Mouse (Mus musculus) naive thymus-derived CD4-positive, alpha-beta T cell, adult 2 months (primary cell): ENCODE results near the gene Fry.

Source experiments
- DNase-seq: peaks from one replicate; pipeline ENCODE4 v3.0.0-alpha.2; 2011; ENCODE audit warnings: low read depth

Gene Fry

DNA sequence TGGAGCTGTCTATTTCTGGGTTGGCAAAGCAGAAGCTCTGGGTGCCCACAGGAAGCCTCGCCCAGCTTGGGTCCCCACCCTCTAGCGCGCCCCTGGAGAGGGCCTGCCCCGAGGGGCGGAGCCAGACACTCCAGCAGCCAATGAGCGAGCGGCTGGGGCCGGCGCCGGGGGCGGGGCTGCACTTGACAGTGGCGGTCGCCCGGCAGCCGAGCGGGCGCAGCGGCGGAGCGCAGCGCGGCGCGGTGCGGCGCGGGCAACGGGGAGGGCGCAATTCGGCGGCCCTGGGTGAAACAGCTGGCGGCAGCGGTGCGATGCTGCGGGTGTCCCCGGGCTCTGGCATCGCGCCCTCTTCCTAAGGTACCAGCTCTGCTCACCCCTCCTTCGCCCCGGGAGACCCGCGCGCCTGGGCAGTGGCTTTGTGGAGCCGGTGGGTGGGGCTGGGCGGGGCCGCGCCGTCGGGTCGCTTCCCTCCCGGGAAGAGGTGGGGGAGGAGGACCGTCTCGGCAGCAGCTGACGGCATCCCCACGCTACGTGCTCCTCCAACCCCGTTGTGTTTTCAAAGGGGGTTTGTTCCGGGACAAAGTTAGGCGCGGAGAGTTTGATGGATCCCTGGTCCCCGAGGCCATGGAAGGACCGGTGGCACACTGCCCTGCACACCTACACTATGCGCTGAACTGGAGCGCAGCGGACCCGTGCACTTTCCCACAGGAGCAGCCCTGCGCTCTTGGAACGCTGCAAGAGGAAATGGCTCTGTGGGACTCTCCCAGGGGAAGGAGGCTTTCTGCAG lies at the start of gene Fry:
Gene Fry (plus strand): TSS at position 191 of the 787 bp plus-strand sequence.
- peak; percentile 97 for DNase-seq

- no peak for DNase-seq
Measured at GRCm38 (mm10) chr5:150070086-150070485, 48.4 kb upstream of the Fry start.

DNA sequence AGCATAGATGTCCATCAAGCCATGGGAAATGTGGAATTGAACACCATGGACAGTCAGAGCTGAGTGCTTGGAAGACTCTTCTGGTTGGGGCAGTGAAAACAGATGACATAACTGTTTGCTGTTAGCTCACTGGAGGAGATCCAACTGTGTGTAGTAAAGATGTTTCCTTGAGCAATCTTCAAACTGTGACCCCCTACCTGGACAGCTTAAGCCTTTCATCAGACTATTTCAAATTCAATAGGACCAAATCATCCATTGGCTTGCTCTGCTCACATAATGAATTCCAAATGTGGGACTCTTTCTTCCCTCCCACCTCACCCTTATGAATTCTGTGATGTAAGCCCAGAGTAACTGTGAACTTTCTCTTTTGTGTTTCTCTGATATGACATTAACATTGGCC lies 46.7 kb upstream of the Fry start:
- no peak for DNase-seq

GRCm38 (mm10) chr5:150079866-150080797 lies 38.3 kb upstream of the Fry start:
- no peak for DNase-seq

GRCm38 (mm10) chr5:150082696-150083095 lies 35.7 kb upstream of the Fry start:
- DNase-seq: no peak

- no peak for DNase-seq
Measured at GRCm38 (mm10) chr5:150083190-150083589, 35.3 kb upstream of the Fry start.

GRCm38 (mm10) chr5:150097620-150098019 lies 20.8 kb upstream of the Fry start:
- peak; percentile 72 for DNase-seq

- DNase-seq: no peak
Measured at GRCm38 (mm10) chr5:150098754-150099153, 19.7 kb upstream of the Fry start.

DNA sequence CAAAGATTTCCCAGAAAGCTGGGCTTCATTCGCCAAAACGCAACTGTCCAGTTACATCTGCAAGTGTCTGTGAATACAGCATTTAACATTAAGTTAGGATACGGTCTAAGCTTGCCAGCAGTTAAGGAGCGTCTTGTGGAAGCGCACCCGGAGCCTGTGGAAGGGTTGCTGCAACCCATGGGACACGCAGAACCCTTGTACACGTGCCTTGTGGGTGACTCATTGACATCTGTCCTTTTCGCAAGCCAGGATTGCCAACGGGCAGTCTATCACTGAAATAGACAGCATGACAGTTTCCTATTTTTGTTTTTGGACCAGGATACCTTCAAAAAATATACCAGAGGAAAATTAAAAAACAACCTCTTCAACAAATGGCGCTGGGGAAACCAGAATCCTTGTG lies 16.7 kb upstream of the Fry start:
- no peak for DNase-seq

DNA sequence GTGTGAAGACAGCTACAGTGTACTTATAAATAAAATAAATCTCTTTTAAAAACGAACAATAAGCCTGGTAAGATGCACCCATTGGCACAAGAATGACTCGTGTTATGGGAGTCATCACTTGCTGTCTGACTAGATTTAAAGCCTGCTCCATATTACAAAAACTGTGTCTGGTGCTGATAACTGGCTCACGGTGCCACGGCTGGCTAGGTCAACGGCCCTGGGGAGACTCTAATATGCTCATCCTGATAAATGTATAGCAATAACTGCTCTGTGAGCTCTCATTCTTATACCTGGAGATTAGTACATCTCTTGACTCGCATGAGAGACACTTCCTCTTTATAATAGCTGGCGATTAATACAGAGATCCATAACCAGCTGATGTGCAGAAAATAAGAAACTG lies 12.1 kb upstream of the Fry start:
- no peak for DNase-seq

DNA sequence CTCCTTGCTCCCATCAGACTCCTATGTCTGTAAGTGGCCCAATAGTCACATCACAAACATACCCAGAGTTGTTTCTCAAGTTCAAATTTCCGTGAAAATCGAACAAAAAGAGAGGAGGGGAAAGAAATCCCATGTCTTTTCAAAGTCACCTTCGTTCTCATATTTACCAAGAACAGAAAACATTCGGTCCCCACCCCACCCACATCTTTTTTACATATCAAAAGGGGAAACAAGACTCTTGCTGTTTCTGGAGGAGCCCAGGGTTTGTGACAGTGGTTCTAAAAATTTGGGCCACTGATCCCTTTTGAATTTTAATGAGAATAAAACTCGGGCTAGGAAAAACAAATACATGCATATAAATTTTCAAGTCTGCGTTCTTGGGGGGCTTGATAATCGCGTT lies 7.2 kb upstream of the Fry start:
- DNase-seq: no peak

GRCm38 (mm10) chr5:150114007-150114406 lies 4.4 kb upstream of the Fry start:
- peak; percentile 57 for DNase-seq

DNA sequence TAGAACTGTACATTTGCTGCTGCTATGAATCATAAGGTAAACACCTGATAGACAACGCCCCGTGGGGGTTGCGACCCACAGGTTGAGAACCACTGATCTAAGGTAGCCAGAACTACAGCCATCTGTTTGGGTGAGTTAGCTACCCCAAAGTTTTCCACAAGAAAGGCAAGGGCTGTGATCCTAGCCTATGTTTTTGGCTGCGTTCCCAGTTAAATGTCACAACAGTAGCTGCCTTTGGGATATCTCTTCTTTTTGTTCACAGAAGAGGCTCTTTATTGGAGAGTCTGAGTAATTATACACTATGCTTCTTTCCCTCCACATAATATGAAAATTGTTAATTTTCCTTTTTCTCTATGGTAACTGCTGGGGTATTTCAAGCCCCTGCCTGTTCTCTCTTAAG lies 3.7 kb upstream of the Fry start:
- no peak for DNase-seq

DNA sequence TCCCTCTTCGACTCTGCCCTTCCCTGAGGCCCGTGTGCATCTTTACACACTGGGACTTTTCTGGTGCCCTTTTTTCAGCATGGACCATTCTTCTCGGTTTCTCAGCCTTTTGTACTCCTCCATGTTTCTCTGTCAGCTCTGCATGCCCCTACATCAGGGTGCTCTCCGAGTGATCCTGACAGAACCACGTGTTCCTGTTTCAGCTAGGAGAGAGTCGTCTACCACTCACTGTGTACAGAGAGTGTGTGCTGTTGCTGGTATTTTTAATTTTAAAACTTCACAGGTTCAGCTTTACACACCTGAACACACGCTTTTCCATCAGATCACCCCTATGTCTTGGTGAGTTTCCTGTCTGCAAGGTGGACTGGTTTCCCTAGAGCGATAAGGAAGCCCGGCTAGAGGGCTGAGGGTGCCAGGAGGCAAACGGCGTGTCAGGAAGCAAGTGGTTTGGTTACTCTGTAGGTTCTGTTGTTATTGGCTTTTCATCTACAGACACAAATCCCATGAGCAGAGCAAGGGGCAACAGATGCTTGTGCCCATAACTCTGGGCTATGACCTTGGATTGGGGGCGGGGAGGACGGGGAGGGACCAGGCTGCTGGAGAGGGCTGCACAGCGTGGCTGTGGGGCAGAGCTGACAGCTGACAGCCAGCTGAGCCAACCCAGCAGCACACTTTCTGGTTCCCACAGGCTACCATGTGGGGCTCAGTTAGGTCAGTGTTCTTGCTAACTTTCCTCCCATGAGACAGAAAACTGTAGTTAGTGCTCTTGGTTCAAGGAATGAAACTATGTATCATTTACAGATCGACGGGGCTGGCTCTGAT lies 3.0 kb upstream of the Fry start:
- DNase-seq: peak; percentile 39

GRCm38 (mm10) chr5:150116216-150116905 lies 2.1 kb upstream of the Fry start:
- peak; percentile 10 for DNase-seq

GRCm38 (mm10) chr5:150116906-150117216 lies 1.6 kb upstream of the Fry start:
- peak; percentile 70 for DNase-seq

DNA sequence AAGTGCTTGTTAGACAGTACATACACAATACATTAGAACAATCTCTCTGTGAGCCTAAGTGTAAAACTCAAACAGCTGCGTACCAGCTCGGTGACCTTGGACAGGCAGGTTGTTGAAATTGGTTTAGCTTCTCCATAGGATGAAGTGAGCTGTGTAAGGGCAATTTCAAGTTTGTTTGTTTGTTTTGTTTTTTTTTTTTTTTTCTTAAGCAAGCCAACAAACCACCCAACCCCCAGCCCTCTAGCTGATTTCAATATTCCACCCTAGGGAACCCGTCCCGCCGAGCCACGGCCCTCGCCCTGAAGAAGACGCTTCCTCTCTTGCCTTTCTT lies 356 bp upstream of the Fry start:
- no peak for DNase-seq

DNA sequence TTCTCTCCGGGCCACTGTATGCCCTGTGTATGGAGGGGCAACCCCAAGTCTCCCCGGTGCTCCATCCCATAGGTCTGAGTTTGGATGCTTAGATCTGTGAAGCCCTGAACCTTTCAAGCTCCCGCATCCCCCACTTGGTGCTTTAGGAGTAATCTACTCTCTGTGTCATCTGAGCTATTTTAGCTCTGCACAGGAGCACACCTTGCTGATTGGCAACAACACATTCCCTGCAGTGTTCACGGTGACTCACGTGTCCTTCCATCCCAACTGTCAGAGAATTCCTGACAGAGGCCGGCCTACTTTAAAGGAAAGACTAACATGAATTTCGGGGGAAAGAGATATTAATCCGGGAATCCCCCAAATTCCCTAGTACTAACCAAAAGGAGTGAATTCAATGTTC lies 2.2 kb downstream of the Fry start:
- no peak for DNase-seq

DNA sequence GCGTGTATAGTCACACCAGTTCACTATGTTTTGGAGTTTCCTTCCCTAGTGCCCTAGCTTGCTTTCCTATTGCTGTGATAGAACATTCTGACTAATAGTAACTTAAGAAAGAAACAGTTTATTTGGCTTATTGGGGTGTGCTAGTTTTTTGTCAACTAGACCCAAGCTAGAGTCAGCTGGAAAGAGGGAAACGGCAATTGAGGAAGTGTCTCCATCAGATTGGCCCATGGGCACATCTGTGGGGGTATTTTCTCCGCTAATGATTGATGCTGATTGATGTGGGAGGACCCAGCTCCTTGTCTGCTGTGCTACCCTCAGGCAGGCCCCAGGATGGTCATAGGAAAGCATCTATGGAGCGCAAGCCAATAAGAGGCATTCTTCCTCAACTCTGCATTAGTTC lies 3.6 kb downstream of the Fry start:
- DNase-seq: no peak

DNA sequence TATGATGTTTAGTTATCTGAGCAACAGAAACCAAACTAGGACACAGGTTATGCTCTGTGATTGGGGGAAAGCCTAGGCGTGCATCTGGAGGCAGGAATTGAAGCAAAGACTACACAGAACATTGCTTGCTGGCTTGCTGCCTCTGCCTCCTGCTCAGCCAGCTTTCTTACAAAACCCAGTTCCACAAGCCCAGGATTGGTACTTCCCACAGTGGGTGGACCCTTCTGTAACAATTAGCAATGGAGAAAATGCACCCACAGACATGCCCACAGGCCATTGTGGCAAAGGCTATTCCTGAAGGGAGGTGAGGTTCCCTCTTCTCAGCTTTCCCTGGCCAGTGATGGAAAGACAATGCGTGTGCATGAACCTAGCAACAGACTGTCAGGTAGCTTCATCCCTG lies 4.1 kb downstream of the Fry start:
- no peak for DNase-seq

DNA sequence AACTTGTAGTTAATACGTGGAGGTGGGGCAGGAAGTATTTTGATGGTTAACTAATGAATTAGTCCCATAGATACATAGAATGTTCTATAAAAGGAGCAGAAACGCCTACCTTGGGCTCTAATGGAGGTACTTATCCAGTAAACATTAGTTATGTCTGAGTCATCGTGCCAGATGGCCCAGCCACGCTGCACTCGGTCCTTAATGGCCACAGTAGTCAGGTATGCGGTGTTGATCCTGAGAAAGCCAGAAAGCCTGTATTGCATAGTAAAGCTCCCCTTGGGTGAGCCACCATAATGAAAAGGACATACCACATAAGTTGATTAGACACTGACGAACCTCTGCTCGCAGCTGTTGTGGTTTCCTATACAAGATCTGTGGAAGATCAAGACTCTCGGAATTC lies 7.5 kb downstream of the Fry start:
- no peak for DNase-seq

GRCm38 (mm10) chr5:150128432-150128831 lies 10.0 kb downstream of the Fry start:
- no peak for DNase-seq
